Mouse (Mus musculus): ENCODE data around the gene Nek8.

- TF ChIP-seq SMC3 (IDR thresholded peaks at IDR 0.05; ENCODE audit: low read depth, low read length) = no peak
- no peak for TF ChIP-seq POLR2A (IDR thresholded peaks at IDR 0.05; ENCODE audit: low read depth, low read length)
- TF ChIP-seq CTCF (conservative IDR thresholded peaks at IDR 0.05 in 1 of 2, IDR thresholded peaks at IDR 0.05 in 1 of 2; ENCODE audit: low read depth in 2 of 2, low read length in 2 of 2) = no peak
- TF ChIP-seq CHD2 (IDR thresholded peaks at IDR 0.05; ENCODE audit: low read length) = no peak
- TF ChIP-seq USF1 (IDR thresholded peaks at IDR 0.05; ENCODE audit: low read depth, low read length) = no peak
- no peak for TF ChIP-seq PAX5 (IDR thresholded peaks at IDR 0.05; ENCODE audit: low read length)
- no peak for TF ChIP-seq MEF2A (IDR thresholded peaks at IDR 0.05; ENCODE audit: borderline replicate concordance, low read depth, low read length)
- TF ChIP-seq JUN (IDR thresholded peaks at IDR 0.05; ENCODE audit: insufficient read depth, low read depth, low read length) = no peak
- TF ChIP-seq ZKSCAN1 (IDR thresholded peaks at IDR 0.05; ENCODE audit: borderline replicate concordance, low read depth, low read length) = no peak
- no peak for TF ChIP-seq MAFK (IDR thresholded peaks at IDR 0.05; ENCODE audit: insufficient replicate concordance, low read length)
- TF ChIP-seq EP300 (IDR thresholded peaks at IDR 0.05; ENCODE audit: low read length) = no peak
- TF ChIP-seq E2F4 (IDR thresholded peaks at IDR 0.05; ENCODE audit: insufficient replicate concordance, low read depth, low read length) = no peak
- TF ChIP-seq BHLHE40 (IDR thresholded peaks at IDR 0.05; ENCODE audit: low read depth, low read length) = no peak
Observed at GRCm38 (mm10) chr11:78136132-78136531, 40.3 kb downstream of the Nek8 start.

All from CH12.LX (cell line).